Comparison of ENCODE assay signal across 23 mouse cellular contexts in genomic region chr6:4677356-4677761, GRCm38 (mm10).
DNase-seq lines count a peak whose midpoint lies in the region; ATAC-seq and TF ChIP-seq lines count a peak whose summit lies in the region.
"Had no signal": no experiment of that assay in that cellular context is flagged by ENCODE, and none has a peak within 500 bp of the region (broad histone marks: within the 10 kb centered on the region; RNA-seq: fewer than 3 reads in every experiment).

No protein-coding gene starts in this region.

- H3K4me3 ChIP-seq in forebrain, embryonic 10.5 days = no peak overlapping the region
- no peak overlapping the region for H3K4me3 ChIP-seq in forebrain, postnatal 0 days (ENCODE audit: low read depth, low read length)
- H3K4me3 ChIP-seq in forebrain, embryonic 11.5 days (ENCODE audit: low read depth, low read length) = no peak overlapping the region
- H3K4me3 ChIP-seq in neural tube, embryonic 15.5 days (replicated peaks) = no peak overlapping the region
- H3K4me3 ChIP-seq: heart, adult 2 months; heart, embryonic 13.5 days; limb, embryonic 10.5 days had no signal

- TF ChIP-seq CTCF in forebrain, postnatal 0 days (IDR thresholded peaks at IDR 0.05; ENCODE audit: low read depth) = no peak

- H3K27me3 ChIP-seq in forebrain, embryonic 10.5 days (ENCODE audit: poor library complexity, severe bottlenecking) = no peaks in the 10 kb centered on the region; the same call in 1 of the 2 replicates
- H3K27me3 ChIP-seq in forebrain, postnatal 0 days (ENCODE audit: insufficient read depth, low read length) = no peaks in the 10 kb centered on the region
- H3K27me3 ChIP-seq in forebrain, embryonic 11.5 days (ENCODE audit: control insufficient read depth, insufficient read depth, low read length) = no peaks in the 10 kb centered on the region
- no peaks in the 10 kb centered on the region for H3K27me3 ChIP-seq in neural tube, embryonic 15.5 days (replicated peaks)
- H3K27me3 ChIP-seq: CH12.LX; heart, embryonic 13.5 days had no signal

- 0 out of 2 replicates have a peak overlapping the region, but pooled peaks have one; percentile 59 for H3K27ac ChIP-seq in forebrain, embryonic 10.5 days
- no peak overlapping the region for H3K27ac ChIP-seq in forebrain, postnatal 0 days (ENCODE audit: low read depth, low read length)
- H3K27ac ChIP-seq in forebrain, embryonic 11.5 days (ENCODE audit: low read depth, low read length) = no peak overlapping the region; the same call in 1 of the 2 replicates
- no peak overlapping the region for H3K27ac ChIP-seq in neural tube, embryonic 15.5 days (replicated peaks)
- H3K27ac ChIP-seq: heart, adult 2 months; heart, embryonic 13.5 days; hindbrain, embryonic 14.5 days; kidney, postnatal 0 days; limb, embryonic 10.5 days had no signal

- peak; percentile 34 for DNase-seq in forebrain, embryonic 10.5 days (ENCODE audit: extremely low spot score, low spot score)
- no peak for DNase-seq in forebrain, postnatal 0 days
- peak; percentile 91 for DNase-seq in Muller cell, postnatal 12 days (ENCODE audit: inconsistent ontology term)
- DNase-seq in forebrain, embryonic 11.5 days (ENCODE audit: low spot score) = no peak
- peak; percentile 15 for DNase-seq in mesoderm, embryonic 11.5 days (ENCODE audit: low read depth, low spot score)
- DNase-seq in kidney, postnatal 25 days = no peak
- DNase-seq in B cell, adult 2 months = no peak
- DNase-seq: cerebellum, adult 18-20 months; cerebellum, postnatal 14 days; gastrocnemius, postnatal 25 days; heart, adult 2 months; heart, postnatal 36 days; kidney, adult 2 months; liver; lung, postnatal 4 days; thymus, adult 18-20 months; thymus, postnatal 36 days had no signal

- no peak overlapping the region for H3K4me2 ChIP-seq in forebrain, postnatal 0 days (ENCODE audit: low read depth)
- H3K4me2 ChIP-seq in forebrain, embryonic 11.5 days (ENCODE audit: low read depth, low read length, severe bottlenecking) = no peak overlapping the region
- H3K4me2 ChIP-seq in neural tube, embryonic 15.5 days = no peak overlapping the region
- H3K4me2 ChIP-seq: heart, embryonic 13.5 days; hindbrain, embryonic 14.5 days had no signal

- no peak overlapping the region for H3K9ac ChIP-seq in forebrain, postnatal 0 days
- no peak overlapping the region for H3K9ac ChIP-seq in forebrain, embryonic 11.5 days (ENCODE audit: low read length)
- H3K9ac ChIP-seq in neural tube, embryonic 15.5 days (replicated peaks) = no peak overlapping the region
- H3K9ac ChIP-seq: heart, embryonic 13.5 days; hindbrain, embryonic 14.5 days had no signal

- no peaks in the 10 kb centered on the region for H3K9me3 ChIP-seq in forebrain, embryonic 10.5 days
- no peaks in the 10 kb centered on the region for H3K9me3 ChIP-seq in forebrain, postnatal 0 days (ENCODE audit: low read length)
- no peaks in the 10 kb centered on the region for H3K9me3 ChIP-seq in forebrain, embryonic 11.5 days (ENCODE audit: control insufficient read depth, low read length)
- no peaks in the 10 kb centered on the region for H3K9me3 ChIP-seq in neural tube, embryonic 15.5 days (replicated peaks)
- H3K9me3 ChIP-seq: heart, embryonic 13.5 days; limb, embryonic 10.5 days had no signal

- H3K4me1 ChIP-seq in forebrain, embryonic 10.5 days = peaks cover 44% of the 10 kb centered on the region
- no peaks in the 10 kb centered on the region for H3K4me1 ChIP-seq in forebrain, postnatal 0 days (ENCODE audit: insufficient read depth)
- peaks cover 7% of the 10 kb centered on the region; the same call in 1 of the 2 replicates for H3K4me1 ChIP-seq in forebrain, embryonic 11.5 days (replicated peaks; ENCODE audit: control insufficient read depth, insufficient read depth, low read length)
- 0 out of 2 replicates have a peak, but pooled peaks cover 2% of the 10 kb centered on the region for H3K4me1 ChIP-seq in neural tube, embryonic 15.5 days
- H3K4me1 ChIP-seq: heart, embryonic 13.5 days; limb, embryonic 10.5 days had no signal

- 17% methylated on average over 1 of the region's 1 CpGs for WGBS in forebrain, embryonic 10.5 days
- 21% methylated on average over 1 of the region's 1 CpGs for WGBS in forebrain, postnatal 0 days
- WGBS in forebrain, embryonic 11.5 days = 24% methylated on average over 1 of the region's 1 CpGs
- 26% methylated on average over 1 of the region's 1 CpGs for WGBS in neural tube, embryonic 15.5 days

- no peak for ATAC-seq in forebrain, postnatal 0 days
- peak; percentile 88 for ATAC-seq in forebrain, embryonic 11.5 days (replicated peaks; ENCODE audit: low FRiP score)
- no peak for ATAC-seq in neural tube, embryonic 15.5 days (ENCODE audit: low FRiP score)

- H3K36me3 ChIP-seq in forebrain, embryonic 10.5 days (replicated peaks) = peaks cover 27% of the 10 kb centered on the region
- H3K36me3 ChIP-seq in forebrain, postnatal 0 days (ENCODE audit: insufficient read depth) = no peaks in the 10 kb centered on the region
- H3K36me3 ChIP-seq in forebrain, embryonic 11.5 days (ENCODE audit: control insufficient read depth, insufficient read depth, low read length) = no peaks in the 10 kb centered on the region
- 0 out of 2 replicates have a peak, but pooled peaks cover 2% of the 10 kb centered on the region for H3K36me3 ChIP-seq in neural tube, embryonic 15.5 days

Comparison
In these comparisons a context has a peak if more than half of its experiments do, and no peak if none do; other contexts are left out.
1. DNase-seq: peak in forebrain, embryonic 10.5 days (single experiment), Muller cell, postnatal 12 days (single experiment) and mesoderm, embryonic 11.5 days (single experiment); none in forebrain, postnatal 0 days (single experiment), forebrain, embryonic 11.5 days (single experiment), kidney, postnatal 25 days (0 of 2) and B cell, adult 2 months (0 of 2).